Mouse (Mus musculus): ENCODE data around the gene D930007J09Rik.

Gene D930007J09Rik

GRCm38 (mm10) chr13:32802259-32803081 is at the start of gene D930007J09Rik:
TSS of gene D930007J09Rik (minus strand) at chr13:32802849.
- in situ Hi-C loops (cut with MboI; ENCODE audit: low sequenced_read_pairs): no loop called here

GRCm38 (mm10) chr13:32851967-32852366 is 49.3 kb upstream of the D930007J09Rik start:
- in situ Hi-C loops (cut with MboI; ENCODE audit: low sequenced_read_pairs): loop anchor here (25.0 kb wide), 1 partner anchor 1035 kb away; no protein-coding TSS in a partner anchor

GRCm38 (mm10) chr13:32850668-32851404 is 48.2 kb upstream of the D930007J09Rik start, which contains the start of gene Serpinb1a:
TSS of gene Serpinb1a (minus strand) at chr13:32851185.
- in situ Hi-C loops (cut with MboI; ENCODE audit: low sequenced_read_pairs): loop anchor here (25.0 kb wide), 1 partner anchor 1036 kb away; no protein-coding TSS in a partner anchor

GRCm38 (mm10) chr13:32850156-32850555 is 47.5 kb upstream of the D930007J09Rik start:
- in situ Hi-C loops (cut with MboI; ENCODE audit: low sequenced_read_pairs): loop anchor here (25.0 kb wide), 1 partner anchor 1037 kb away; no protein-coding TSS in a partner anchor

GRCm38 (mm10) chr13:32849531-32850123 is 47.0 kb upstream of the D930007J09Rik start:
- in situ Hi-C loops (cut with MboI; ENCODE audit: low sequenced_read_pairs): loop anchor here (25.0 kb wide), 1 partner anchor 1038 kb away; no protein-coding TSS in a partner anchor

GRCm38 (mm10) chr13:32849092-32849491 is 46.4 kb upstream of the D930007J09Rik start:
- in situ Hi-C loops (cut with MboI; ENCODE audit: low sequenced_read_pairs): no loop called here

GRCm38 (mm10) chr13:32846221-32846620 is 43.6 kb upstream of the D930007J09Rik start:
- in situ Hi-C loops (cut with MboI; ENCODE audit: low sequenced_read_pairs): no loop called here

- in situ Hi-C loops (cut with MboI; ENCODE audit: low sequenced_read_pairs): no loop called here
Measured at GRCm38 (mm10) chr13:32841349-32841748, 38.7 kb upstream of the D930007J09Rik start.

- in situ Hi-C loops (cut with MboI; ENCODE audit: low sequenced_read_pairs): no loop called here
Measured at GRCm38 (mm10) chr13:32839314-32839713, 36.7 kb upstream of the D930007J09Rik start.

GRCm38 (mm10) chr13:32834513-32834912 is 31.9 kb upstream of the D930007J09Rik start:
- in situ Hi-C loops (cut with MboI; ENCODE audit: low sequenced_read_pairs): no loop called here

GRCm38 (mm10) chr13:32833237-32833636 is 30.6 kb upstream of the D930007J09Rik start:
- in situ Hi-C loops (cut with MboI; ENCODE audit: low sequenced_read_pairs): no loop called here

GRCm38 (mm10) chr13:32832776-32833175 is 30.1 kb upstream of the D930007J09Rik start:
- in situ Hi-C loops (cut with MboI; ENCODE audit: low sequenced_read_pairs): no loop called here

- in situ Hi-C loops (cut with MboI; ENCODE audit: low sequenced_read_pairs): no loop called here
Measured at GRCm38 (mm10) chr13:32831505-32832273, 29.0 kb upstream of the D930007J09Rik start.

GRCm38 (mm10) chr13:32828886-32829285 is 26.2 kb upstream of the D930007J09Rik start:
- in situ Hi-C loops (cut with MboI; ENCODE audit: low sequenced_read_pairs): no loop called here

- in situ Hi-C loops (cut with MboI; ENCODE audit: low sequenced_read_pairs): no loop called here
Measured at GRCm38 (mm10) chr13:32827951-32828350, 25.3 kb upstream of the D930007J09Rik start.

- in situ Hi-C loops (cut with MboI; ENCODE audit: low sequenced_read_pairs): no loop called here
Measured at GRCm38 (mm10) chr13:32827111-32827822, 24.6 kb upstream of the D930007J09Rik start.

GRCm38 (mm10) chr13:32825546-32825945 is 22.9 kb upstream of the D930007J09Rik start:
- in situ Hi-C loops (cut with MboI; ENCODE audit: low sequenced_read_pairs): no loop called here

GRCm38 (mm10) chr13:32824377-32825330 is 22.0 kb upstream of the D930007J09Rik start:
- in situ Hi-C loops (cut with MboI; ENCODE audit: low sequenced_read_pairs): no loop called here

GRCm38 (mm10) chr13:32823126-32823525 is 20.5 kb upstream of the D930007J09Rik start:
- in situ Hi-C loops (cut with MboI; ENCODE audit: low sequenced_read_pairs): no loop called here

Measured in CH12F3 (cell line).